Mouse (Mus musculus) embryonic facial prominence, embryonic 10.5 days (tissue): ENCODE data around the gene Ggta1. TPM values are rescaled to one million over a fixed set of nuclear protein-coding genes. Genes with fewer than 3 reads are reported as not detected.

Source experiments
- DNase-seq: peaks from one replicate; pipeline ENCODE4 v3.0.0-alpha.2; 2017; ENCODE audit warnings: low spot score
- H3K27ac ChIP-seq: fragments of 300-500 bp; sonication (generic); replicated peaks from 2 replicates; pipeline ENCODE4 v1.5.1; 2016; ENCODE audit warnings: mild to moderate bottlenecking
- H3K27me3 ChIP-seq: fragments of 300-500 bp; sonication (generic); replicated peaks from 2 replicates; pipeline ENCODE4 v1.6.1; 2016; ENCODE audit warnings: low read depth, mild to moderate bottlenecking; ENCODE audit not compliant: poor library complexity, severe bottlenecking
- H3K36me3 ChIP-seq: fragments of 300-500 bp; sonication (generic); replicated peaks from 2 replicates; pipeline ENCODE4 v1.6.1; 2016; ENCODE audit warnings: mild to moderate bottlenecking, moderate library complexity
- H3K4me1 ChIP-seq: fragments of 300-500 bp; sonication (generic); 2 replicates; pipeline ENCODE4 v1.6.1; 2016
- H3K4me3 ChIP-seq: fragments of 300-500 bp; sonication (generic); 2 replicates; pipeline ENCODE4 v1.5.1; 2016; ENCODE audit warnings: mild to moderate bottlenecking, moderate library complexity
- H3K9me3 ChIP-seq: fragments of 300-500 bp; sonication (generic); 2 replicates; pipeline ENCODE4 v1.6.1; 2016; ENCODE audit warnings: mild to moderate bottlenecking
- WGBS: fragments of 180-500 bp; shearing (Covaris S2); methylation state at CpG from one replicate; pipeline ENCODE4 v1.1.7; 2016; 5-methylcytosine and 5-hydroxymethylcytosine counted together
- polyA plus RNA-seq: library from polyadenylated mRNA; unstranded; fragments of >200 nt; fragmentation: Nextera tagmentation; extraction: Ambion mirVana; gene quantifications from 2 replicates; pipeline ENCODE4 v1.2.1, GENCODE M21; 2016

Gene Ggta1
- polyA plus RNA-seq, 1 experiment from 2014 or later: 8.0 TPM

DNA sequence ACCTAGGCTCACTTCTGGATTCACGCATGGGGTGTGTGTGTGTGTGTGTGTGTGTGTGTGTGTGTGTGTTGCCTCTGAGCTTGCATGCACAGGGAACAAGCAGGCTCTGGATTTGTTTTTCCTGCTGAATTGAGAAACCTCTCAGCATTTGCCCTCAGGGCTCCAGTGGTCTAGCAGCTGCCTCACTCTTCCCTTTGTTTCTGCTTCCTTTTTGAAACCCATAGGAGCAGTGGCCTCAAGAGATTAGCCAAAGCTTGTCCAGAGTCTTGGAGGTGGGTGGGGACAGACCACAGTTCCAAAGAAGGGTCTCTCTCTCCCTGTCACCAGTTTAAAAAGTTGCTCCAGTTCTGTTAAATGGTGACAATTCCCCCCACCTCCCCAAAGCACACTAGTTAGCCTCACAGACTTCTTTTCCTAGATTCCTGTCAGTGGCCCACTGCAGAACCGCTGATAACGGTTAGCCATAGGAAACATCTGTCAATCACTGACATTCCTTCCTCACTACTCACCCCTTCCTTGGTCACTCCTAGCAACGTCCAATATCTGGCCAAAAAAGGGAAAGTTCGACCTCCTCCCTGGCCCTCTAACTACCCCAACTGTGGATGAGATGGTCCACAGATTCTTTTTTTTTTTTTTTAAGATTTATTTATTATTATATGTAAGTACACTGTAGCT lies 24.1 kb upstream of the Ggta1 start:
- Histone ChIP-seq H3K4me1 (peaks cover 34% of the 10 kb centered on the region), H3K36me3 (no peaks in the 10 kb centered on the region), H3K9me3 (no peaks in the 10 kb centered on the region), H3K4me3 (no peak overlapping the region), H3K27me3 (no peaks in the 10 kb centered on the region), H3K27ac (peak overlapping the region; percentile 32; the same call in 1 of the 2 replicates)
- DNase-seq: no peak
- 31% methylated on average over 5 of the region's 5 CpGs for WGBS

DNA sequence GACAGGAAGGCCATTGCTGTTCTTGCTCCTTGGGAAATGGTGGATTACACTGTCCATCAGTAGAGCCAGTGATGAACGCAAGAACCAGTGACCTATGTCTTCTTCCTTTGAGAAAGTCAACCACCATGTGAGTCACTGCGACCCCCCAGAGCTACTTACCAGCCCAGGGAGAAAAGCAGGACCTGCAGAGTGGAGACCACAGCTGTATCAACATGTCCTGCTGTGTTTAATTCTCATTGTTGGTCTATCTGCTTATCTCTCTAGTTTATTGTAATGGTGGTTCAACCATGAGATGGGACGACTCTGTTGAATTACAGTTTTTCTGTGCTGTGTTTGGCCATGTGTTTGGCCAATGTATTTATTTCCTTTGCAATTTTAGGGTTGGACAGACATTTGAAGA lies 21.1 kb upstream of the Ggta1 start:
- Histone ChIP-seq H3K36me3 (no peaks in the 10 kb centered on the region), H3K27ac (no peak overlapping the region), H3K9me3 (no peaks in the 10 kb centered on the region), H3K4me1 (peaks cover 49% of the 10 kb centered on the region), H3K4me3 (no peak overlapping the region), H3K27me3 (no peaks in the 10 kb centered on the region)
- 88% methylated on average over 3 of the region's 3 CpGs for WGBS
- DNase-seq: no peak

GRCm38 (mm10) chr2:35483402-35483801 lies 20.4 kb upstream of the Ggta1 start:
- 91% methylated on average over 9 of the region's 9 CpGs for WGBS
- Histone ChIP-seq H3K4me1 (peaks cover 47% of the 10 kb centered on the region), H3K27ac (no peak overlapping the region), H3K9me3 (no peaks in the 10 kb centered on the region), H3K4me3 (no peak overlapping the region), H3K36me3 (no peaks in the 10 kb centered on the region), H3K27me3 (no peaks in the 10 kb centered on the region)
- DNase-seq: no peak

- no peak overlapping the region for H3K27ac ChIP-seq
- no peaks in the 10 kb centered on the region for H3K9me3 ChIP-seq
- H3K4me1 ChIP-seq: peaks cover 33% of the 10 kb centered on the region
- no peak overlapping the region for H3K4me3 ChIP-seq
- no peaks in the 10 kb centered on the region for H3K27me3 ChIP-seq
- DNase-seq: no peak
- H3K36me3 ChIP-seq: no peaks in the 10 kb centered on the region
- WGBS: 70% methylated on average over 7 of the region's 7 CpGs
Observed at GRCm38 (mm10) chr2:35481322-35481990, 18.4 kb upstream of the Ggta1 start.

GRCm38 (mm10) chr2:35480073-35480472 lies 17.0 kb upstream of the Ggta1 start:
- H3K27ac ChIP-seq: no peak overlapping the region
- H3K9me3 ChIP-seq: no peaks in the 10 kb centered on the region
- DNase-seq: no peak
- H3K27me3 ChIP-seq: no peaks in the 10 kb centered on the region
- 57% methylated on average over 3 of the region's 3 CpGs for whole genome bisulfite sequencing
- no peak overlapping the region for H3K4me3 ChIP-seq
- peaks cover 33% of the 10 kb centered on the region for H3K4me1 ChIP-seq
- H3K36me3 ChIP-seq: no peaks in the 10 kb centered on the region

- H3K27ac ChIP-seq: peak overlapping the region; percentile 35; the same call in 1 of the 2 replicates
- no peak for DNase-seq
- peaks cover 33% of the 10 kb centered on the region for H3K4me1 ChIP-seq
- no peaks in the 10 kb centered on the region for H3K36me3 ChIP-seq
- H3K9me3 ChIP-seq: no peaks in the 10 kb centered on the region
- H3K27me3 ChIP-seq: no peaks in the 10 kb centered on the region
- H3K4me3 ChIP-seq: no peak overlapping the region
- 56% methylated on average over 3 of the region's 3 CpGs for WGBS
Observed at GRCm38 (mm10) chr2:35478812-35479122, 15.7 kb upstream of the Ggta1 start.

DNA sequence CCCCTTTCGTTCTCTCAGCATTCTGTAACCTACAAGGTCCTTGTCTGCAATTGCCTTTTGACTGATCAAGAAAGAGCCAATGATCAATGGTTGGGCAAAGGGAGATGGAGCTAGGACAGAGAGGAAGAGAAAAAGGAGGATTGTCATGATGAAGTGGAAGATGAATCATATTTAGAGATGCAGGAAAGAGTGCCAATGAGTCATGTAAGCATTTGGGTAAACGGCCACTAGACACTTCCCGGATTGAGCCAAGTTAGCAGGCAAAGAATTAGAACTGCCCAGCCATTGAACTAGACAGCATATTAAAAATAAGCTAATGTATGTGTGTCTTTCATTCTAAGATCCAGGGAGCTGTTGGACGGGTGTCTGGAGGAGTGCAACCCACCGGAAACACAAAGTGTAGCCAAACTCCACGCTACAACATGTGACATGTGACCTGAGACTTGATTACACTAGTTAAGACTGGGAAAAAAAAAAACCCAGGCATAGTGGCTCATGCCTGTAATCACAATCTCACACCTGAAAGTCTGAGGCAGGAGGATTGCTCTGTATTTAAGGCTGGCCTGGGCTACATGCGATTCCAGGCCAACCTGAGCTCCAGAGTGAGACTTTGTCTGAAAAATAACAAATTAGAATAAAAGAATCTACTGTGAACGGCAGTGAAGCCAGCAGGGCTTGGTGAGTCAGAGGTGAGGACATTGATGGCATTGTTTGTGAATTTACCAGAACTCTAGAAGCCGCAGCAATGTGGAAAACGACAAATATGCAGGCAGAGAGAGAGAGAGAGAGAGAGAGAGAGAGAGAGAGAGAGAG lies 15.2 kb upstream of the Ggta1 start:
- 79% methylated on average over 10 of the region's 10 CpGs for WGBS
- no peaks in the 10 kb centered on the region for H3K36me3 ChIP-seq
- no peaks in the 10 kb centered on the region for H3K9me3 ChIP-seq
- H3K4me3 ChIP-seq: no peak overlapping the region
- no peaks in the 10 kb centered on the region for H3K27me3 ChIP-seq
- DNase-seq: no peak
- peak overlapping the region; percentile 35; the same call in 1 of the 2 replicates for H3K27ac ChIP-seq
- peaks cover 33% of the 10 kb centered on the region for H3K4me1 ChIP-seq

GRCm38 (mm10) chr2:35477321-35477720 lies 14.3 kb upstream of the Ggta1 start:
- H3K27ac ChIP-seq: no peak overlapping the region
- H3K27me3 ChIP-seq: no peaks in the 10 kb centered on the region
- H3K4me3 ChIP-seq: no peak overlapping the region
- H3K36me3 ChIP-seq: no peaks in the 10 kb centered on the region
- H3K9me3 ChIP-seq: no peaks in the 10 kb centered on the region
- WGBS: 92% methylated on average over 6 of the region's 6 CpGs
- DNase-seq: no peak
- peaks cover 33% of the 10 kb centered on the region for H3K4me1 ChIP-seq

- DNase-seq: no peak
- WGBS: 93% methylated on average over 1 of the region's 1 CpGs
- no peaks in the 10 kb centered on the region for H3K27me3 ChIP-seq
- H3K4me3 ChIP-seq: no peak overlapping the region
- no peak overlapping the region for H3K27ac ChIP-seq
- no peaks in the 10 kb centered on the region for H3K36me3 ChIP-seq
- H3K9me3 ChIP-seq: no peaks in the 10 kb centered on the region
- H3K4me1 ChIP-seq: peaks cover 10% of the 10 kb centered on the region
Observed at GRCm38 (mm10) chr2:35474916-35475315, 11.9 kb upstream of the Ggta1 start.

DNA sequence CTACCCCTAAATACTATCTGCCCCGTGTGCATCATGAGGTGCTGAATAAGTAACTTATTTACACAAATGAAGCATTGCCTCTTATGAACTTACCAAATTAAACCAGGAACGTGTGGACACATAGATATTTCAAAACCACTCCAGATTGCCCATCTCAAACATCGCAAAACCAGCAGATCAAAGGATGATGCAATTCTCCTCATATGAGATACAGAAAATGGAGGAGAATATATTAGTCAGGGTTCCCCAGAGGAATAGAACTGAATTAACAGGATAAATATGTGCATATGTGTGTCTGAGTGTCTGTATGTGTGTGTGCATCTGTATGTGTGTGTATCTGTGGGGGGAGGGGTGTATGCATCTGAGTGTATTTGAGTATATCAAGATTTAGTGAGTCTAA lies 6.2 kb upstream of the Ggta1 start:
- no peak overlapping the region for H3K27ac ChIP-seq
- no peak overlapping the region for H3K4me3 ChIP-seq
- no peak for DNase-seq
- no peaks in the 10 kb centered on the region for H3K36me3 ChIP-seq
- WGBS: 85% methylated on average over 3 of the region's 3 CpGs
- H3K27me3 ChIP-seq: no peaks in the 10 kb centered on the region
- peaks cover 2% of the 10 kb centered on the region for H3K4me1 ChIP-seq
- no peaks in the 10 kb centered on the region for H3K9me3 ChIP-seq

DNA sequence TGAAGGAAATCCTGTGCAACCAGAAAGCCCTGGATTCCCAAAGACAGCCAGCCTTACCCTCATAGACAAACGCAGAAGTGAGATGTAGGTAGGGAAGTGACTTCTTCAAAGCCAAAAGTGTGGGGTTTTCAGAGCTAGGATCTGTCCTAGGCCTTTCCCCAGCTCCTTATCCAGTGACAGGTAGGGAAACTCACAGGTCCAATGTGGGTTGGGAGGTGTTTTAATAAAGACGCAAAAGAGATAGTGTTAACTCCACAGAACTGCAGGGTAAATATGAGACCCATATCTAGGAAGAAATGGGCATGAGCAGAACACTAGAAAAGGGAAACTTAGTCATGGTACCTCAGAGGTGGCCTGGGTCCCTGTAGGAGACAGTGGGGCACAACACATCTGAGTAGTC lies 5.2 kb upstream of the Ggta1 start:
- no peak overlapping the region for H3K4me3 ChIP-seq
- WGBS: 79% methylated on average over 2 of the region's 2 CpGs
- DNase-seq: no peak

DNA sequence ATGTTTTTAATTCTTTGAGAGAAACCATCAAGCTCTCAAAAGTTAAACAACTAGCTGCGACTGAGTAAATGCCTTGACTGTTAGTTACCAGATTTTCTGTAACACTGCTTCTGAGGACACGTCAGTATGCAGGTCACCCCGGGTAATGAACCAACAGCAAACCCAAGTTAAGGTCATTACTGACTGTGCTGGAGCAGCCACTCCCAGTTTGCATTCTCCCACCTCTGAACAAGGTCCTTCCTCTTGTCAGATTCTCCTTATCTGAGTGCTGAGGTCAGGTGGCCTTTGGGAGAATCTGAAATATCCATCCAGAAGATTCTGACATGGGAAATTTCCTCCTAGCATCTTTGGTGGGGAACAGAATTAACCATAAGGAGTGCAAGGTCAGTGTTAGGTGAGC lies 4.8 kb upstream of the Ggta1 start:
- H3K36me3 ChIP-seq: no peaks in the 10 kb centered on the region
- 79% methylated on average over 3 of the region's 3 CpGs for WGBS
- peaks cover 15% of the 10 kb centered on the region for H3K4me1 ChIP-seq
- no peaks in the 10 kb centered on the region for H3K9me3 ChIP-seq
- H3K27ac ChIP-seq: no peak overlapping the region
- H3K27me3 ChIP-seq: no peaks in the 10 kb centered on the region; the same call in 1 of the 2 replicates
- no peak overlapping the region for H3K4me3 ChIP-seq
- DNase-seq: no peak

More for the DNA sequence above, 5.2 kb upstream of the Ggta1 start:
- Histone ChIP-seq H3K4me1 (peaks cover 12% of the 10 kb centered on the region), H3K27me3 (no peaks in the 10 kb centered on the region), H3K9me3 (no peaks in the 10 kb centered on the region), H3K27ac (no peak overlapping the region), H3K36me3 (no peaks in the 10 kb centered on the region)

GRCm38 (mm10) chr2:35465677-35466076 lies 2.6 kb upstream of the Ggta1 start:
- DNase-seq: no peak
- no peaks in the 10 kb centered on the region for H3K36me3 ChIP-seq
- no peak overlapping the region for H3K27ac ChIP-seq
- H3K27me3 ChIP-seq: peaks cover 13% of the 10 kb centered on the region
- H3K4me3 ChIP-seq: no peak overlapping the region
- peaks cover 36% of the 10 kb centered on the region for H3K4me1 ChIP-seq
- no peaks in the 10 kb centered on the region for H3K9me3 ChIP-seq
